Mouse (Mus musculus) retina, adult 2 months (tissue): ENCODE data around the gene Zfp189.
A peak's percentile ranks its signal among the peaks of the same experiment; 100 is the strongest.
"Not testable (repeated sequence)": the region's sequence is repeated elsewhere in the genome, so short reads cannot be mapped to it uniquely, and the experiment has no call there.

Experiments used
- DNase-seq: peaks from one replicate; pipeline ENCODE4 v3.0.0-alpha.2; 2012; ENCODE audit warnings: low read depth, low spot score

Zfp189 gene

GRCm38 (mm10) chr4:49520572-49521340 lies at the start of gene Zfp189, which contains the start of gene Mrpl50:
TSS of gene Zfp189 (plus strand) at chr4:49521176.
TSS of gene Mrpl50 (minus strand) at chr4:49521093.
- peak; percentile 90 for DNase-seq

- no peak for DNase-seq
Measured at GRCm38 (mm10) chr4:49473435-49474100, 47.4 kb upstream of the Zfp189 start, which contains the start of gene Acnat1. TSS of gene Acnat1 (minus strand) at chr4:49473912.

- DNase-seq: no peak
Measured at GRCm38 (mm10) chr4:49474583-49474982, 46.4 kb upstream of the Zfp189 start.

- DNase-seq: no peak
Measured at GRCm38 (mm10) chr4:49478118-49478877, 42.7 kb upstream of the Zfp189 start.

GRCm38 (mm10) chr4:49479035-49479434 lies 41.9 kb upstream of the Zfp189 start:
- not testable (repeated sequence) for DNase-seq

GRCm38 (mm10) chr4:49480104-49480760 lies 40.7 kb upstream of the Zfp189 start:
- DNase-seq: no peak

- no peak for DNase-seq
Measured at GRCm38 (mm10) chr4:49480896-49481295, 40.1 kb upstream of the Zfp189 start.

- DNase-seq: no peak
Measured at GRCm38 (mm10) chr4:49485442-49485841, 35.5 kb upstream of the Zfp189 start.

GRCm38 (mm10) chr4:49485934-49486650 lies 34.9 kb upstream of the Zfp189 start:
- not testable (repeated sequence) for DNase-seq

GRCm38 (mm10) chr4:49503563-49503962 lies 17.4 kb upstream of the Zfp189 start:
- no peak for DNase-seq

- DNase-seq: no peak
Measured at GRCm38 (mm10) chr4:49506386-49506785, 14.6 kb upstream of the Zfp189 start, which contains the start of gene Baat. TSS of gene Baat (minus strand) at chr4:49506557.

GRCm38 (mm10) chr4:49509183-49509582 lies 11.8 kb upstream of the Zfp189 start:
- DNase-seq: no peak

- not testable (repeated sequence) for DNase-seq
Measured at GRCm38 (mm10) chr4:49510236-49510835, 10.6 kb upstream of the Zfp189 start.

GRCm38 (mm10) chr4:49512636-49513035 lies 8.3 kb upstream of the Zfp189 start:
- no peak for DNase-seq

- DNase-seq: no peak
Measured at GRCm38 (mm10) chr4:49514441-49514840, 6.5 kb upstream of the Zfp189 start.

- DNase-seq: no peak
Measured at GRCm38 (mm10) chr4:49519476-49519875, 1.5 kb upstream of the Zfp189 start.

GRCm38 (mm10) chr4:49521346-49521745 lies 370 bp downstream of the Zfp189 start:
- DNase-seq: no peak

- no peak for DNase-seq
Measured at GRCm38 (mm10) chr4:49522576-49522975, 1.6 kb downstream of the Zfp189 start.

GRCm38 (mm10) chr4:49535036-49535435 lies 14.1 kb downstream of the Zfp189 start:
- no peak for DNase-seq

- DNase-seq: no peak
Measured at GRCm38 (mm10) chr4:49535675-49536294, 14.8 kb downstream of the Zfp189 start.
